Mouse (Mus musculus): ENCODE results near the gene 9230102O04Rik.

Gene 9230102O04Rik

DNA sequence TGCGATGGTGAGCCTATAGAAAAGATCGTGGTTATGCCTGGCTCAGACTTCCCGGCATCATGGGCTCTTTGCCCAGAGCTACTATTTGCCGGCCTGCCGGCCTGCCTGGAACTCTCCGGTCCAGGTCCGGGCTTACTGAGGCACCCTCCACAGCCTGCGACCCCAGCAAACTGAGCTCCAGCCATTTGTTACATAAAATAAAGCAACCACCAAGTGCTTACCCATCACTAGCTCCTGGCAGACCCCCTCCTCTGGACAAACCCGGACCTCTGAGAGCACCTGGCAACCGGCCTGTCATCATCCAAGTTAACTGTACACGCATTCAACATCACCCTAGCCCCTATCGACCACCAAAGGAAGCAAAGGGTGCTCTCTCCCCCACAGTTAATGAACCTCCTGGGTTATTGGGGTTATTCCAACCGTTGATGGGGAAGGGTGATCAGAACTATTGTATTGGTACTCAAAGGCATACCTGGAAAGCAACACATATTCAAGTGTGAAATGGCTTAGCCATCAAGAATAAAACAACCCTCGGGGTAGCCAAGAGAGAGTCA lies 4.0 kb downstream of the 9230102O04Rik start:
- no peak for DNase-seq (ENCODE audit: low spot score in 2 of 2)

DNA sequence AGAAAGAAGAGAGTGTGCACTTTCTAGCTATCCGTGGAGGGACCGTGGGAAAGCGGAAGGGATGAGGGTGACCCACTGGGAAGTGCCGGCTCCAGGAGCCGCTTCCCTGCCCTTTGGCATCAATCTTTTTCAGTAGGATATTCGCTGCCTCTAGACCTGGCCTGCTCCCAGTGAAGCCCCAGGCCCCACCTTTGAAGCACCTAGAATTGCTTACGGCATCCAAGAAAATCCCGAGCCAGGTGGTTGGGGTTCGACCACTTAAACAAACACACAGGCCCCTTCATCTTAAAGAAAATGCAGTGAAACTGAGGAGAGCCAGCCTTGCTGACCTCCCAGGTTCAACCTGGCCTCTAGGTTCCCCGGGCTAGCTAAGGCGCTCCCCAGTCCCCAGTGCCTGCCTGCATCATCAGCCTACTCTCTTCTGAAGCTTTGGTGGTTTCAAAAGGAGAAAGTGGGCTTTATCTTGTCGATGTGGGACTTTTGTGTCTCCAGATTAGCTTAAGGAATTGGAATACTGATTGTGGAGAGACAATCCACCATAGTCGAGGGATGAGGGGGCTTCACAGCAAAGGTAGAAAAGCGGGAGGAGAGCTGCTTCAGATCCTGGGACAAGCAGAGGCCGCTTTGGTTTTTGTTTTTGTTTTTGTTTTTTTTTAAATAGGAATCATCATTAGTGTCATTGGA lies 4.7 kb downstream of the 9230102O04Rik start:
- no peak for DNase-seq (ENCODE audit: low spot score in 2 of 2)

DNA sequence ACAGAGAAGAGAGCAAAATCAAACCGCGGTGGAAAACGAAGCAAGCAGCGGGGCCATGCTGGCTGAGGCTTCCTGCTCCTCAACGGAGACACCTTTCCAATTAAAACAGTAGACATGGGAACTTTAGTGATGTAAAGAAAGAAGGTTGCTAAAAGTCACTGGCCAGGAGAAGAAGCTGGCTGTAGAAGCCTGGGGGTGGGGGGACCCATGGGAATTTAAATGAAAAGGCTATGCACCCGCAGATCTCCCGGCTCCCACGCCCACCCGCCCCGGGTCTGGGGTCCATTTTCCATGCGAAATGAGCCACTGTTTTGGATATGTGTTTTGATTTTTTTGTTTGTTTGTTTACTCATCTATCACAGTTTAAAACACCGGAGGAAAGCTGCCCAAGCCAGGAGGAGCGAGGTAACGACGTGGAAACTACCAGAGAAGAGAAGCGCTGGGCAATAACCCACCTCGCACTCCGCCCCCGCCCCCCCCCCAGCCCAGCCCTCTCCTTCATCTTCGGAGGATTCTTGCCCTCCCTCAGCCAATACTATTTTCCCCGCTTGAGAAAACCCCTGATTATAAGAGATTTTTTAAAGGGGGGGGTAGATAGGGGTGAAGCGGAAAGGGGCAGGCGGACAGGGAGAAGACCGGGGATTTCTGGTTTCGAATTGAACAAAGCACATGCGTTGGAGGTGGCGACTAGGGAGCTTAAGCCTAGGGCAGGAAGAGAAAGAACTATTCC lies 5.4 kb downstream of the 9230102O04Rik start:
- DNase-seq (ENCODE audit: low spot score in 2 of 2), result no peak

DNA sequence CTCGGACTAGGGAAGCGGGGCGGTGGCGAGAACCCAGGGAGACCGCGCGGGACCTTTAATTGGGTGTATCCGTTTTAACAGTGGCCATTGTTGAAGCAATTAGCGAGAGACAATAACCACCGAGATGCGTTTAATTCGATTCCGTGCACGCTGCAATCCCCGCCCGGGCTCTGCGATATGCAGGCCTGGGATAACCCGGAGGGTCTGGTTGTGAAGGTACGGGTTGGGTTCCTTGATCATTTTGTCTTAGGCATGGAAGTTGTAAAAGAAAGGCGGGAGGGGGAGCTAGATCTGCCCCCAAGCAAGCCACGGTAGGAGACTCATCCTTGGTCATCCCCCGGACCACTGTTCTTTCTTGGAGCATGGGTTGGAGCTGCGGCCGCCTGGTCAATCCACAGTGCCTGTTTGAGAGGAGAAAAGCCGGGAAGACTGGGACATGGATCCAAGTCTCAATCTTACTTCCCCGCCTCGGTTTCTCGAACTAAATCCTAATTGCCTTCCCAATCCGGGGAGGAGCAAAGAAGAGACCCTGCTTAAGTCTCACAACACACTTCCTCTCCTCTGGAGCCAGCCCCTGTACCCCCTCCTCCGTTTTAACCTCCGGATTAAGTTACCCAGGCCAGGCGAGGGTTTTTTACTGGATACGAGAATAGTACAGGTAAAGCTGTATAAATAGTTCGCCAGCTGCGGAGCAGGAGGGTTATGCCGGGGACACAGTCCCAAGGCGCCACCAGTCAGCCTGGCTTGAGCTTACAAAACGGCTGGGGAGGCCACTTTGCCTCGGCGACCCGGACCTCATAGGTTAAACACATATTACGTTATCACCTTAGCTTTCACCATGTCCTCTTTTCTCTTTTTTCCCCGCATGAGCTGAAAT lies 6.2 kb downstream of the 9230102O04Rik start:
- no peak for DNase-seq (ENCODE audit: low spot score in 2 of 2)

DNA sequence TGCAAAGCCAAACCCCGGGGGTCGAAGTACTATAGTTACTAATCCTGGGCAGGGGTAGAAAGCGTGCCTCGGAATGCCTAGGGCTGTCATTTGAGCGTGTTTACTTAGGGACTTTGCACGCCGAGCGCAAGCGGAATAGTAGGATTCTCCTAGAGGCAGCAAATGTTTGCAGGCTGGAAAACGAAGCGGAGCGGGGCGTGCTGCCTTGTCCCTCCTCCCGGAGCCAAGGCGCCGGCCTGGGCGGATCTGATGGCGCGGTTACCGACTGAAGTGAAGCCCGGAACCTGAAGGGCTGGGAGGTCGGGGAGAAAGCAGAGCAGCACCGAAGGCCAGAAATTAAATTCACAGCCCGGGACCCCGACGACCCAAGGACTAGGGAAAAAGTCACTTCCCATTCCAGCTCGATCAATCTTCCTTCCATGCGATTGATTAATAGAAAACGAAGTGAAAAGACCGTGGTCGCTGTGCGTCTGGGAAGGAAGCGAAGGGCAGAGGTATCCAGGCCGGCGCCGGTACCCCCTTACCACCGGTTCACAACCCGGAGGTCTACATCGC lies 6.9 kb downstream of the 9230102O04Rik start:
- no peak for DNase-seq (ENCODE audit: low spot score in 2 of 2)

DNA sequence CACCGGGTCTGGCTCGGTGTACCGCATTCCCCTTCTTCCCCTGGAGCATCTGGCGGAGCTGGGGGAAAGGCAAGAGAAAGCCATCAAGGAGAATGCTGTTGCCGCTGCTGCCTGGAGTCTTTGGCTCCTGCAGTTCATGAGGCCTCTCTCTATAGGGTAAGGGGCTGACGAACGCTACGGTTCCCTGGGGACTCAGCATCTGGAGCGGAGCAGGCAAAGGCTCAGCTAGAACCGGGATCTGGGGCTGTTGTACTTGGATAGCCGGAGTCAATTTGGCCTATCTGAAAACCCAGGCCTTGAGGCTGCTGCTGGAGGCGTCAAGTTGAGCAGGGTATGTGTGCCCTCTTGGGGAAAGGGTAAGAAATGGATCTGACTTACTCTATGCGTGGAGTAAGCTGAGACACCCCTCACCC lies 7.7 kb downstream of the 9230102O04Rik start:
- no peak for DNase-seq (ENCODE audit: low spot score in 2 of 2)

GRCm38 (mm10) chr2:9881051-9881591 lies 8.2 kb downstream of the 9230102O04Rik start, which contains the start of gene 4930412O13Rik:
Gene 4930412O13Rik, plus strand, starts transcription at chr2:9881252.
- no peak for DNase-seq (ENCODE audit: low spot score in 2 of 2)

- DNase-seq (ENCODE audit: low spot score in 2 of 2), result no peak
Observed at GRCm38 (mm10) chr2:9880271-9880670, 9.1 kb downstream of the 9230102O04Rik start.

- peak; percentile 89 to 94 for DNase-seq (ENCODE audit: low spot score in 2 of 2)
Observed at GRCm38 (mm10) chr2:9879493-9879892, 9.8 kb downstream of the 9230102O04Rik start.

DNA sequence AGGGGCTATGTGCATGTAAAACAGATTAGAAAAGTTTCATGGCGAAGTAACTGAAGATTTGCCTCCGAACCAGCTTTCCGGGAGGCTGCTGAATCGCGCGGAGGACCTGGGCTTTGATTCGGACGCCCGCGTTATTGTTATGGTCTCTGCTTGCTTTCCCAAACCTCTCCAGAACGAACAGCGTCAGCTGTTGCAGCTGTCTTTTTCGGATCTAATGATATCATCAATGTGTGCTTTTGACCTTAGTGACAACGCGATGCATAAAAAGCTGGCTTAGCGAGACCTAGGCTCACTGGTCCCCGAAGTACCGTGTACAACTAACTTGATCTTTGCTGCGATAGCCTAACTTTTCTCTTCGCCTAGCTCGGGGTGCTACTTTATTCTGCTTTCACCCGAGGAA lies 10.2 kb downstream of the 9230102O04Rik start:
- DNase-seq (ENCODE audit: low spot score in 2 of 2), result no peak

GRCm38 (mm10) chr2:9878564-9879081 lies 10.7 kb downstream of the 9230102O04Rik start:
- peak; percentile 82 to 84 for DNase-seq (ENCODE audit: low spot score in 2 of 2)

DNA sequence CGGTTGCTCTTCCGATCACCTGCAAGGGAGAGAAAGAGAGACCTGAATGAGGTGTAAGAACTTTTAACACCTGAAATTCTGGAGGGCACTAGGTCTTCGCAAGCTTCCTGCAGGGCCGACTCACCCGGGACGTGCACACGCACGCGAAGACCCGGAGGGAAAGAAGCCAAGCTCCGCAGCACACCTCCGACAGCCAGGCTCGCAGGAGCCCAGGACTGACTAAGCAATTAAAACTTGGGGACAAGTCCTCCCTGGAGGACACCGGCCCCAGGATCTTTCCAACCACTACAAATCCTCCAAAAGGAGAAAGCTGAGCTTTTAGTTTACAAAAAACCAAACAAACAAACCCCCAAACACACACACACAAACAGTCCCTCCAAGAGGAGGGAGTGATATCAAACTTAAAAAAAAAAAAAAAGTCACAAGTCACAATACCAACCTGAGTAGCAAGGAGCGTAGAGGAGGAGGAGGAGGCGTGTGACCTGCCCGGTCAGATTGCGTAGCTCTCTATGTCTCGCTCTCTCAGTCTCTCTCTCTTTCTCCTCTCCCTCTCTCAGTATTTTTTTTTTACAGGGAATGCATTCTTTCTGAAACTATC lies 11.3 kb downstream of the 9230102O04Rik start:
- DNase-seq (ENCODE audit: low spot score in 2 of 2), result no peak

GRCm38 (mm10) chr2:9877326-9877690 lies 12.0 kb downstream of the 9230102O04Rik start:
- no peak for DNase-seq (ENCODE audit: low spot score in 2 of 2)

GRCm38 (mm10) chr2:9876621-9877325 lies 12.6 kb downstream of the 9230102O04Rik start:
- no peak for DNase-seq (ENCODE audit: low spot score in 2 of 2)

DNA sequence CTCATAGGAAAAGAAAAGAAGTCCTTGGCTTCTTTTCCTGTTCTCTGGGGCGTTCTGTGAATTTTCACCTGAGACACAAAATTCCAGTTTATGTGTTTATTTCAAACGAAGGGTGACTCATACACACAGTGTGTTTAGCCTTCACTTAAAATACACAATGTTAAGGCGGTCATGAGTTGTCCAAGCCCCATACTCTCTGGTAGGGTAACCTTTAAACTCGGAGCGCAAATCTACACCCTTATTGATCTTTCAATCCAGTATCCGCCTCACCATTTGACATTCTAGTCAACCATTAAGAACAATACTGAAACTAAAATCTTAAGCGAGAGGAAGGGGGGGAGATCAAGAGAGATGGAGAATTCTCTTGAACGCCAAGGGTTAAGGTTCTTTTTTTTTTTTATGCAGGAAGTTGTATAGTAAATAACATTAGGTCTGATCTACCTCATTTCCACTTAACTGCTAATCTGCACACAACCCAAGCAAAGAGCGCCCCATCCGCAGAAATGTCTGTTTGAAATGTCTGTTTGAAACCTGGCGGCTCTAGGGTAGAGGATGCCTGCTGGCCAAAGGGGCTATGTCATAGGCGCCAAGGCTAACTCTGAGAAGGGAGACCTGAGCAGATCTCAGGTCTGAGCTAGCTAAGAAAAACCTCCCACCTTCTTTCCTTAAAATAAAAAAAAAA lies 13.5 kb downstream of the 9230102O04Rik start:
- no peak for DNase-seq (ENCODE audit: low spot score in 2 of 2)

DNA sequence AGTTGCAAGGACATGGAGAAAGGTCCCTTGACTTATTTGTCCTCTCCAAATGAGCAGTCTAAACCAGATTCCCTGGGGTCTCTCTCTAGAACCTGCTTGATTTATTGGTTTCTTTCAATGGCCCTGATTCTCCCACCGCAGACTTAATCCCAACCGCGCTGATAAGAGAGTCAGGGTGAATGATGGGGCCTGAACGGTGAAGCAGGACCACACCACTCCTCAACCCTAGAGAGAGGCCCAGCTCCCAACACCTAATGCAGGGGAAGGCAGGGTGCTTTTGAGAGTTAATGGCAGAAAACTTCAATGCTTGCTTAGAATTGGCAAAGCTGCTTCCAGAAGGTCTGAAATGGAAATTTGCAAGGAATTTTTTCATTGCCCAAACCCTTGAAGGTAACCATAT lies 14.1 kb downstream of the 9230102O04Rik start:
- DNase-seq (ENCODE audit: low spot score in 2 of 2), result no peak

DNA sequence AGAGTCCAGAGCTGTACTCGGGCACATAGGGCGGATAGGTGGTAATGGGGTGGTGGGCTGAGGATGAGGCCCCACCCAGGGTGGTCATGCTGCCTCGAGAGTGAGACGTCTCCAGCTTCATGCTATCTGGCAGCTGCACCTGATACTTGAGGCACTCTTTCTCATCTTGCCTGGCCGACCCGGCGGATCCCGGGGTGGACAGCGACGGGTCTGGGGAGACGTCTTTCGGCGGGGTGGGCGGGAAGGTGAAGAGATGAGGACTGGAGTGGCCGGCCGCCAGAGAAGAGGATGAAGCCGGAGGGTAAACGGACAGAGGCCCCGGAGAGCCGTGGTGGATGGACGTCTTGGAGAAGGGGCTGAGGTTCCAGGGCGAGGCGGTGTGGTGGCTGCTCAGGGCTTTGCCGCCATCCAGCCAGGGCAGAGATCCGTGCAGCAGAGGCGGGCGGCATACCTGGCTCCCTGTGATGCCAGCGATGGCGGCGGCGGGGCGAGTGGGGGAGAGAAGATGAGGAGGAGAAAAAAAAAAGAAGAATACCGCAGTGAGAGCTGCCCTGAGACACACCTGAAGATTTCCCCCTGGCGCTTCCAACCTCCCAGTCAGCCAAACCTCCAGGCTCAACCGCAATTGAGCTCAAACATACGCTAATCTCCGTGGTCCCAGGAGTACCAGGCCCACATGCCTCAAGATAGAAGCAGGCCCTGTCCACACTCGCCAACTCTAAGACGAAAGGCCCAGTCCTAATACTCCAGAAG lies 14.7 kb downstream of the 9230102O04Rik start:
- no peak for DNase-seq (ENCODE audit: low spot score in 2 of 2)

DNA sequence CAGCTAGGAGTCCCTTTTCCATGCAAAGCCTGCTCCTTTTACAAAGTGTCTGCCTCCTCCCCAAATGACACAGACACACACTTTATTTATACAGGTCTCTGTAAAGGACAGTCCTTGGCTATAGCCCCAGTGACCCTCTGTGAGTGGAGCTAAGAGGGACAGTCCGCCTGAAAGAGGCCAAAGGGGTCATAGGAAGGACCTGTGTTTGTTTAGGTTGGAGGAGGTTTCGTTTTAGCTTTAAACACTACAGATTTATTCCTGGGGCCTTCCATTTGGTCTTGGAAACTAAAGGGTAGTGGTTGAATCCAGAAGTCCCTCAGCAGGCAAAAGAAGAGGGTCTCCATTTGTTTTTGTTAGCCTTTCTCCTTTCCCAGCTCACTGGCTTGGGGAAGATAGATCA lies 15.6 kb downstream of the 9230102O04Rik start:
- DNase-seq (ENCODE audit: low spot score in 2 of 2), result no peak

GRCm38 (mm10) chr2:9872682-9873081 lies 16.7 kb downstream of the 9230102O04Rik start:
- DNase-seq (ENCODE audit: low spot score in 2 of 2), result no peak

All from urinary bladder, adult 18-20 months (tissue).